Mouse (Mus musculus) heart, embryonic 14.5 days (tissue): ENCODE results near the gene Casp3. TPM values are rescaled to one million over a fixed set of nuclear protein-coding genes. Genes with fewer than 3 reads are reported as not detected.
"Not testable (repeated sequence)": the region's sequence is repeated elsewhere in the genome, so short reads cannot be mapped to it uniquely, and the experiment has no call there.

Experiments used
- ATAC-seq: fragments of 200-750 bp; cut with Nextera tagmentation; 2 replicates; pipeline ENCODE4 v1.8.0; 2017; ENCODE audit warnings: low read depth, moderate TSS enrichment; ENCODE audit not compliant: insufficient number of reproducible peaks, insufficient read depth, low FRiP score
- H3K27ac ChIP-seq, 2 experiments: fragments of 200-500 bp in 1 of 2; fragments of 300-500 bp in 1 of 2; sonication (generic) in 1 of 2; replicated peaks in 1 of 2; 2 replicates each; pipeline ENCODE4 v1.5.1; 2012 to 2014; ENCODE audit warnings: low read depth in 2 of 2, low read length in 2 of 2, control low read depth in 1 of 2, mild to moderate bottlenecking in 1 of 2, mixed read lengths in 1 of 2; ENCODE audit not compliant: control insufficient read depth in 1 of 2, insufficient read depth in 1 of 2
- H3K27me3 ChIP-seq: fragments of 300-500 bp; sonication (generic); 2 replicates; pipeline ENCODE4 v1.6.1; 2014; ENCODE audit warnings: mild to moderate bottlenecking, low read length, control low read depth; ENCODE audit not compliant: control insufficient read depth, insufficient read depth
- H3K36me3 ChIP-seq: fragments of 300-500 bp; sonication (generic); 2 replicates; pipeline ENCODE4 v1.6.1; 2014; ENCODE audit warnings: mild to moderate bottlenecking, control low read depth, low read length, mixed read lengths; ENCODE audit not compliant: control insufficient read depth, insufficient read depth
- H3K4me1 ChIP-seq, 2 experiments: fragments of 200-500 bp in 1 of 2; fragments of 300-500 bp in 1 of 2; sonication (generic) in 1 of 2; 2 replicates each; pipeline ENCODE4 v1.6.1; 2012 to 2014; ENCODE audit warnings: low read length in 2 of 2, control low read depth in 1 of 2, mixed read lengths in 1 of 2; ENCODE audit not compliant: control insufficient read depth in 2 of 2, insufficient read depth in 2 of 2
- H3K4me2 ChIP-seq: fragments of 300-500 bp; sonication (generic); 2 replicates; pipeline ENCODE4 v1.6.1; 2014; ENCODE audit warnings: mild to moderate bottlenecking, low read length
- H3K4me3 ChIP-seq, 2 experiments: fragments of 200-500 bp in 1 of 2; fragments of 300-500 bp in 1 of 2; sonication (generic) in 1 of 2; 2 replicates each; pipeline ENCODE4 v1.5.1; 2012 to 2014; ENCODE audit warnings: low read length in 2 of 2, mild to moderate bottlenecking in 2 of 2, control low read depth in 1 of 2, low read depth in 1 of 2, moderate library complexity in 1 of 2; ENCODE audit not compliant: control insufficient read depth in 1 of 2, insufficient read depth in 1 of 2
- H3K9ac ChIP-seq: fragments of 300-500 bp; sonication (generic); 2 replicates; pipeline ENCODE4 v1.6.1; 2014; ENCODE audit warnings: mild to moderate bottlenecking, low read length
- H3K9me3 ChIP-seq: fragments of 300-500 bp; sonication (generic); 2 replicates; pipeline ENCODE4 v1.6.1; 2016; ENCODE audit warnings: low read length, control low read depth; ENCODE audit not compliant: control insufficient read depth
- WGBS: fragments of 180-500 bp; shearing (Covaris S2); extraction: QIAGEN DNeasy Blood & Tissue Kit; methylation state at CpG from one replicate; pipeline ENCODE4 v1.1.7; 2014; 5-methylcytosine and 5-hydroxymethylcytosine counted together
- polyA plus RNA-seq: library from polyadenylated mRNA; unstranded; fragments of >200 nt; fragmentation: Nextera tagmentation; extraction: Ambion mirVana; gene quantifications from 2 replicates; pipeline ENCODE4 v1.2.1, GENCODE M21; 2014

Gene Casp3
- polyA plus RNA-seq, 1 experiment from 2014 or later: 44.3 TPM

DNA sequence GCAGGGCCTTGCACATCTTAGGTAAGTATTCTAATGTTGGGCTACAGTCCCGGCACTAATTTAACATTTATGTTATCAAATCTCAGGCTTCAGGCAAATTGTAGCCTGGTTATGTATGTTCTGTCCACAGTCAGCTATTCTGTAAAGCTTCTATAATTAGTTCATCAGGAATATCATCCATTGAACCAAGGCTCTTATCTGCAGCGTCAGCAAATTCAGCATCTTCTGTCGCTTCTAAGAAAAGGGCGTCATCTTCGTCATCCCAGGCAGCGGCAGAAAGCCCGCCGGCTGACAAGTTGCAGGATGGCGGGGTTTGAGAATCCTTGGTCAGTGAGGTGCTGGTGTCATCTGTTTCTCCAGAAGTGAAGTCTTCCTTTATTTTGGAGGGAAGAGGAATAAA, 38.3 kb upstream of the Casp3 start:
- Histone ChIP-seq H3K9ac (no peak overlapping the region), H3K36me3 (peaks cover 82% of the 10 kb centered on the region), H3K27me3 (no peaks in the 10 kb centered on the region), H3K4me1 (peaks cover 0 to 2% of the 10 kb centered on the region in 2 experiments; a peak in 1 of 4 replicates), H3K27ac (no peak overlapping the region), H3K4me2 (no peak overlapping the region), H3K4me3 (no peak overlapping the region), H3K9me3 (no peaks in the 10 kb centered on the region)
- WGBS: 90% methylated on average over 9 of the region's 9 CpGs
- ATAC-seq: no peak

DNA sequence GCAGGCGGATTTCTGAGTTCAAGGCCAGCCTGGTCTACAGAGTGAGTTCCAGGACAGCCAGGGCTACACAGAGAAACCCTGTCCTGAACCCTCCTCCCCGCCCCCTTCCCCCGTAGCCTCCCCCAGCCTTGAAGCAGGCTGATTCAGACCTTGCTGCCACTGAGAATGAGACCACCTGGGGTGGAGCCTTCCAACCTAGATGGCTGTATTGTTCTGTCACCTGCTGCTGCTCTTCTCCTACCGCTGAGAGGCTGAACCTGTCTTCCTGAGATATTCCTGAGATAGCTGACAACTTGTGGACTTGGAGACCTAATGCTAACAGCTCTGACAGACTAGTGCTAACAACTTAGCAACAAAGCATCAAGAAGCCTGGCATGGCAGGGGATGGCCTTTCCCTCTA, 32.8 kb upstream of the Casp3 start:
- H3K27me3 ChIP-seq, H3K9me3 ChIP-seq, H3K9ac ChIP-seq, H3K4me1 ChIP-seq, H3K4me2 ChIP-seq, H3K4me3 ChIP-seq, ATAC-seq, H3K27ac ChIP-seq: not testable (repeated sequence)
- peaks cover 36% of the 10 kb centered on the region for H3K36me3 ChIP-seq
- WGBS: 60% methylated on average over 4 of the region's 4 CpGs

DNA sequence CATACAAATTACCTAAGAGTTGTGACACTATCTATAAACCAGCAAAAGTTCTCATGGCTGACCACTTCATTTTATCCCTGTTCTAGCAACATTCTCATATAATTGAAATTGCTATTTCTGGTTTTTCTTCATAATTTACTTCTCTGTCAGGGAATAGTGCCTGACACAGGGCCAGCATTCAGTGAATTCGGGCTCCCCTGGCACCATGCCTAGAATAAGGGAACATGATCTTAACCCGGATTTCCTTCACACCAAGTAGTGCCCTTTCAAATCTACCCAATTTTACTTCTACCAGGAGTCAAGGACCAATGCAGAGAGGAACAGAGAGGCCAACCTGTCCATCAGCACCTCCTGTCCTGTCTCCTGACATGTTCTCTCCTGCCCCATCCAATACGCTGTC, 31.5 kb upstream of the Casp3 start:
- no peak for ATAC-seq
- H3K4me3 ChIP-seq: no peak overlapping the region
- H3K27ac ChIP-seq: no peak overlapping the region
- no peaks in the 10 kb centered on the region for H3K27me3 ChIP-seq
- H3K36me3 ChIP-seq: peaks cover 24% of the 10 kb centered on the region
- H3K4me2 ChIP-seq: no peak overlapping the region
- no peaks in the 10 kb centered on the region for H3K9me3 ChIP-seq
- H3K4me1 ChIP-seq: peaks cover 0 to 2% of the 10 kb centered on the region in 2 experiments; a peak in 1 of 4 replicates
- no peak overlapping the region for H3K9ac ChIP-seq
- WGBS: 64% methylated on average over 3 of the region's 3 CpGs

DNA sequence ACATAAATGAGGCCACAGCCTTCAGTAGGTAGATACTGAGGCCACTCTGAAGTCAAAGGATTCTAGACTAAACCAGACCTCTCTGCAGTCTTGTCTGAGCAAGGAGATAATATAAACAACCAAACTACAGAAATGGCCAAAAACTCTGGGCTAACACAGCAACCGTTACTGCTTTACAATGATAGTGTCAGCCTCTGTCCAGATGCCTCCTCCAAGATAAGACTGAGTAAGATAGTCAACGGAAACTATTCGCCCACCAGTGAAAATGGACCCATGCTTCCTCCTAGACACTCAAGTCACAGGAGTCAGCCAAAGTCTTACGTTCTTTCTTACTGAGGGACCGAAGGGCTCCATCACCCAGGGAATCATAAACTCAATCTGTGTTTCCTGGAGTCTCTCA, 29.2 kb upstream of the Casp3 start:
- no peak for ATAC-seq
- H3K4me2 ChIP-seq: no peak overlapping the region
- H3K27ac ChIP-seq: no peak overlapping the region
- H3K9me3 ChIP-seq: no peaks in the 10 kb centered on the region
- no peak overlapping the region for H3K9ac ChIP-seq
- H3K36me3 ChIP-seq: peaks cover 8% of the 10 kb centered on the region
- no peaks in the 10 kb centered on the region; a peak in 1 of 4 replicates for H3K4me1 ChIP-seq
- no peak overlapping the region for H3K4me3 ChIP-seq
- 69% methylated on average over 5 of the region's 5 CpGs for WGBS
- H3K27me3 ChIP-seq: no peaks in the 10 kb centered on the region

DNA sequence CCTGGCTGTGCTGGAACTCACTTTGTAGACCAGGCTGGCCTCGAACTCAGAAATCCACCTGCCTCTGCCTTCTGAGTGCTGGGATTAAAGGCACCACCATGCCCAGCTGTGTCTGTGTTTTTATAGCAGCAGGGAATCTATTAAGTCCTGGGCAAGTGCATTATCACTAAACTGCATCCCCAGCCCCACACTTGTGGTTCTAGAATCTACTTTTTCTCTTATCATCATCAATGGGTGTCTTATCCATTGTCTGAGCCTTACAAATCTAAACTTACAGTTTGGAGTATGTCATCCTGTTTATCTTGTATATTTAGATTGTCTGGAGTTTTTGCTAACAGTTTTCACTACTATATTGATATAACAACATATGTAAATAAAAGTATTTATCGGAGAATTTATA, 28.4 kb upstream of the Casp3 start:
- Histone ChIP-seq H3K27me3 (no peaks in the 10 kb centered on the region), H3K36me3 (peaks cover 11% of the 10 kb centered on the region), H3K4me2 (no peak overlapping the region), H3K27ac (no peak overlapping the region), H3K4me1 (peaks cover 0 to 2% of the 10 kb centered on the region in 2 experiments; a peak in 2 of 4 replicates), H3K9ac (no peak overlapping the region), H3K4me3 (no peak overlapping the region), H3K9me3 (no peaks in the 10 kb centered on the region)
- WGBS: 90% methylated on average over 2 of the region's 2 CpGs
- no peak for ATAC-seq

DNA sequence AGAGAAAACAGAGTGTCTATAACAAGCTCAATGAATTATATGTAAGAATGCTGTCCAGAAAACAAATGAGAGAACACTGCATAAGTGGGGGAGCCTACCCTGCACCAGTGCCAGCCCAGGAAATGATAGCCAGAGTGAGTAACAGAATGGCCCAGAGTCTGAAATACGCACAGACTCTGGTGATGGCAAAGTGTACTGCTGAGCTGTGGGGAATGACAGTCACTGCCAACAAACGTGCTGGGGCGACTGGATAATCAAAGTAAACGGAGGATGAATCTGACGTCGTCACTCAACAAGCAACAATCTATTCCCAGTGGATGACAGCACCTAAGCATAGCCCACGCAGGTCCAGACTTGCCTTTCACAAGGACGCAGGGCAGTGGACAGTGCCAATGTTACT, 24.0 kb upstream of the Casp3 start:
- peaks cover 2 to 4% of the 10 kb centered on the region in 2 experiments for H3K4me1 ChIP-seq
- H3K36me3 ChIP-seq: peaks cover 6% of the 10 kb centered on the region; the same call in 1 of the 2 replicates
- no peaks in the 10 kb centered on the region for H3K9me3 ChIP-seq
- no peak overlapping the region for H3K27ac ChIP-seq
- no peaks in the 10 kb centered on the region for H3K27me3 ChIP-seq
- no peak overlapping the region for H3K4me2 ChIP-seq
- no peak for ATAC-seq
- WGBS: 58% methylated on average over 8 of the region's 8 CpGs
- no peak overlapping the region for H3K9ac ChIP-seq
- no peak overlapping the region for H3K4me3 ChIP-seq

DNA sequence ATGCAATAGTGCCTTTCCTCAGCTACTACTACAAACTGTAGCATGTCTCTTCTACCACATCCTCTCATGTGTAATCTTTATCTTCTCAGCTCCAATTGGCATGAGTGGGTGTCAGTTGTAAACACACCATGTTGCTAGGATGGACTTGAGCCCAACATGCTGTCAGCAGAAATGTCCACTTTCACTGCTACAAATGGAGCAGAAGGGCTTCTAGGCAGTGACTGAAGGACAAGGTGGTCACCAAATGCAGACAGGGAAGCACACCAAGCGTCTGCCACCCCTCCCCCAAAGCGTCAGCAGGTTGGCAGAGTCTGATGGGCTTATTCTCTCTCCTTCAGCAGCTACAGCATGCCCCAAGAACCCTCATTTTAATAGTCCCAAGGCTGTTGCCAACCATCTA, 23.3 kb upstream of the Casp3 start:
- Histone ChIP-seq H3K27ac (no peak overlapping the region), H3K4me1 (peaks cover 4 to 9% of the 10 kb centered on the region in 2 experiments), H3K9ac (no peak overlapping the region), H3K4me2 (no peak overlapping the region), H3K36me3 (peaks cover 6% of the 10 kb centered on the region; the same call in 1 of the 2 replicates), H3K9me3 (no peaks in the 10 kb centered on the region), H3K27me3 (no peaks in the 10 kb centered on the region), H3K4me3 (no peak overlapping the region)
- no peak for ATAC-seq
- WGBS: 36% methylated on average over 2 of the region's 2 CpGs

DNA sequence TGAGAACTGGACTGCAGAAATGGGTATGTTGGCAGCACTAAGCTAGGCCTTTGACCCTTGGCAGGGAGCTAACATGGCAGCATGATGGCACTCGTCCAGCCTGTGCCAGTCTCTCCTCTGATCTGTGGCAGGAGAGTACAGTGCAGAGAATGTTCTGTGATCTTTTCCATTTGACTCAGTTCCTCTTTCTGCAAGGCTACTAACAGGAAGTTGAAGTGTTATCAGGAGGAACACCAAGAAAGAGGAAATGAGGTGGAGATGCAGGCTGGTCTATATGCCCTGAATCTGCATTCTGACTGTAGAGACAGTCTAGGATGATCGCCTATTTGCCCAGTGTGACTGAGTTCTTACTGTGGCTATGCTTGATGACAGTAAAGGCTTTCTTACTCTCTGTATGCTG, 21.5 kb upstream of the Casp3 start:
- Histone ChIP-seq H3K4me2 (no peak overlapping the region), H3K27ac (no peak overlapping the region), H3K9ac (no peak overlapping the region), H3K9me3 (no peaks in the 10 kb centered on the region), H3K4me1 (peaks cover 4 to 17% of the 10 kb centered on the region in 2 experiments), H3K36me3 (peaks cover 8% of the 10 kb centered on the region; the same call in 1 of the 2 replicates), H3K4me3 (no peak overlapping the region), H3K27me3 (no peaks in the 10 kb centered on the region)
- 72% methylated on average over 2 of the region's 2 CpGs for WGBS
- no peak for ATAC-seq
